Mouse (Mus musculus) kidney, postnatal 25 days (tissue): ENCODE results near the gene Hmx1.
A peak's percentile ranks its signal among the peaks of the same experiment; 100 is the strongest.

Experiments
- DNase-seq, 2 experiments: peaks; one replicate each; pipeline ENCODE4 v3.0.0; 2021; ENCODE audit warnings: mixed read lengths in 2 of 2

Gene Hmx1

DNA sequence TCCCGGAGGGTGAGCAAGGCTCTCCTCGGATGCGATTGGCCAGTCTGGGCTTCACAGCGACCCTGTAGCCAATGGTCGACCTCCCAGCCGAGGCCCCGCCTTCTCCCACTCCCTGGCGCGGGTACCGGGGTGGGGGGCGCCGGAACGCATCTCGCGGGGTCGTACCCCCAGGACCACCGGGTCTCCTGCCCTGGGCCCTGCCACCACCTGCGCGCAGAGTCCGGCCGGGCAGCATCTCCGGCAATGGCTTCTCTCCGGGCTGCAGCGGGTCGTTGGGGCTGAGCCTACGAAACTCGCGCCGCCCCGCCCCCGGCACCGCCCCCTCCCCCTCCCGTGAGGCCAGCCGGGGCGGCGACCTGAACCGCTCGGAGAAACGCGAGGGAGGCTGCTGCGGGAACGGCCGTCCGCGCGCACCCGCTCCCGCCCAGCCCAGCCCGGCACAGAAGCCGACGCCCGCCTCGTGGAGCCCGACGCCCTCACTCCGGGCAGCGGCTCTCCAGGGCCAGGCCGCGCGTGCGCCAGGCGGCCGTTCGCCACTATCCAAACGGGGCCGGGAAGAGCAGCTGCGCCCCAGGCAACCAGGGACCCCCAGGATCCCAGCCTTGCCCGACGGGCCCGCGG is at the start of gene Hmx1:
Gene Hmx1, plus strand, starts transcription at position 618 of the 621 bp plus-strand sequence.
- DNase-seq: no peak

DNA sequence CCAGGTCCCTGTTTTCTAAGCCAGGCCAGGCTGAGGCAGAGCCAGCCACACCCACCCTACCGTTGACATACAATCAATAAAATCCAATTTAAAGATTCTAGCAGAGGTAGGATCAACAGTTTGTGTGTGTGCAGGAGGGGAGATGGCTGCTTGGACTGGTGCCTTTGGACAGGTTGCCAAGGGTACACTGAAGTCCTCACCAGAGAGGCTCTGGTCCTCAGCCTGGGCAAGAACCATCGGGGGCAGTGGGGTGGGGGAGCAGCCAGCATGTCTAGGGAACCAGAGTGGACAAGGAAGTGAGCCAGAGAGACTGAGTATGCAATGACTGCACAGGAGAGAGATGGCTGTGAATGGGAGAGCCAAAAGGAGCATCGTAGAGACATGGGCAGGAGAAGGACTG is 43.8 kb upstream of the Hmx1 start:
- DNase-seq: peak in 1 of 2 experiments; percentile 13

DNA sequence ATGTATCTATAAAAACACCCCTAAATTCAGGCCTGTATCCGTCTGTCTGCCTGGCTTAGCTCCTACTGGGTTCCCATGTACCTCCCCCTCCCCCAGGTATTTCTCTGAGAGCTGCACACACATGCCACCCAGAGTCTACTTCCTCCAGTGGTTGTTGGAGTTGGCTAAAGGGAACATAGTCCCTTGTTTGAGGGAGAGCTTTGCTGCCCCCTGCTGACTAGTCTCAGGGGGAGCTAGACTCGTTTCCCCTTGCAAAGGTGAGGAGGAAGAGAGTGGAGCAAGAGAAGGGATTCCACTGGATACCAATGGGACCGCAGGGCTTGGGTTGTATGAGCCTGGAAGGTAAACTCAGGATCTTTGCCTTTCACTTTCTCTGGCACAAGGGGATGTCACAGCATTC is 40.1 kb upstream of the Hmx1 start:
- peak; percentile 69 to 83 for DNase-seq

DNA sequence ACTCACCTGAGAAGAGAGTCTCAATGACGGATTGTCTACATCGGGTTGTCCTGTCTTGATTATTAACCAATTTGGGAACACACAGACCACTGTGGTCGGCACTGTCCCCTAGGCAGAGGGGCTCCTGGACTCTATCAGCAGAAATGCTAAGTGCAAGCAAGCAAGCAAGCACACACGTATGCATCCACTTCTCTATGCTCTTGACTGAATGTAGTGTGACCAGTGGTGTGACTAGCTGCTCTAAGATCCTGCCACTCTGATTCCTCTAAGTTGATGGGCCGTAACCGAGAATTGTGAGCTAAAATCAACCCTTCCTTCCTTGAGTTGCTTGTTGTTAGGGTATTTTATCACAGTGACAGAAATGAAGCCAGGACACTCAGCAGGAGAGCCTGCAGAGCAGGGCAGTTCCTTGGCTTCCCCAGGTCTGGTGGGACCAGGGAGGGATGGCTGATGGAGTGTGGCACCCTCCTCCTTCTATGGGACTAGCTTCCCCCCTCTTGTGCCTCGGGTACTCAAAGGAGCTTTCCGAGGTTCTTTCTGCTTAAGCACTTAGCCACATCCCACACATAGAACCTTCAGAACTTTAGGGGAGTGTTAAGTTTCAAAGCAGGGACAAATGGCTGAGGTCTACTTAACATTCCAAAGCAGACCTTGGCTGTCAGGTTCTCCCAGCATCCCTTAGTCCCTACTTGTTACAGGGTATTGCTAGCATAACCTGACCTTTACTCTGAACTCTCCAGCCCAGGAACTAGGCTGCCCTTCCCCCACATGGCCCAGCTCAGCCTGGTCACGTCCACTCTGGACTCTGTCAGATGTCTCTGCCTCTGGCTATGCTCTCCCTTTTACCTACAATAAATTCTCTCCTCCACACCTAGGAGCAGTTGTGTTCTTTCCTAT is 31.1 kb upstream of the Hmx1 start:
- peak; percentile 59 to 80 for DNase-seq

DNA sequence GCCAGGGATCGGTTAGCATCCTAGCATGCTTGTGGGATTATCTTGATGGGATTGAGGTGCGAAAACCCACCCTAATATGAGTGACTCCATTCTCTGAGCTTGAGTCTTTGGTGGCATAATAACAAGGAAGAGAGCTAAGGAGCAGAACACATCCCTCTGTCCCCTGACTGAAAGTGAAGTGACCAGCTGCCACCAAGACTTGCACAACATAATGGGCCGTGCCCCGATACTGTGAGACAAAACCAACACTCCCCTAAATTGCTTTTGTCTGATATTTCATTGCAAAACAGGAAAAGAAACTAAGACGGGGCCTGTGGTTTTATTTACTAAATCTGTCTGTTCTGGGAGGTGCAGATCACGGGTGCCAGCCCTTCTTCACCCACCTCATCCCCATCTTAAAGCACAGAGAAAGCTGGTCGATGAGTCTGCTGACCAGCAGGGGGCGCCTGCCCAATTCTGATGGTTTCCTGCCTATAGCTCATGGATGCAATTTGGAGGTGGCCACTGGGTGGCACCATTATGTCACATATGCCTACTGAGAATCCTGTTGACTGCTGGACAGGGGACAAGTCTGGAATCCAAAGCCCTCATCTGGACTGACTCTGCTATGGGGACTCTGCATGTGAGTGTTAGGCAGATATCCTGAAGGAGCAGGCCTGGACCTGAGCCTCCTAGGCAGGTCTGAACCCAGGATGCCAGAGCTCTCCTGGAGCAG is 27.2 kb upstream of the Hmx1 start:
- DNase-seq: peak; percentile 91 to 98

DNA sequence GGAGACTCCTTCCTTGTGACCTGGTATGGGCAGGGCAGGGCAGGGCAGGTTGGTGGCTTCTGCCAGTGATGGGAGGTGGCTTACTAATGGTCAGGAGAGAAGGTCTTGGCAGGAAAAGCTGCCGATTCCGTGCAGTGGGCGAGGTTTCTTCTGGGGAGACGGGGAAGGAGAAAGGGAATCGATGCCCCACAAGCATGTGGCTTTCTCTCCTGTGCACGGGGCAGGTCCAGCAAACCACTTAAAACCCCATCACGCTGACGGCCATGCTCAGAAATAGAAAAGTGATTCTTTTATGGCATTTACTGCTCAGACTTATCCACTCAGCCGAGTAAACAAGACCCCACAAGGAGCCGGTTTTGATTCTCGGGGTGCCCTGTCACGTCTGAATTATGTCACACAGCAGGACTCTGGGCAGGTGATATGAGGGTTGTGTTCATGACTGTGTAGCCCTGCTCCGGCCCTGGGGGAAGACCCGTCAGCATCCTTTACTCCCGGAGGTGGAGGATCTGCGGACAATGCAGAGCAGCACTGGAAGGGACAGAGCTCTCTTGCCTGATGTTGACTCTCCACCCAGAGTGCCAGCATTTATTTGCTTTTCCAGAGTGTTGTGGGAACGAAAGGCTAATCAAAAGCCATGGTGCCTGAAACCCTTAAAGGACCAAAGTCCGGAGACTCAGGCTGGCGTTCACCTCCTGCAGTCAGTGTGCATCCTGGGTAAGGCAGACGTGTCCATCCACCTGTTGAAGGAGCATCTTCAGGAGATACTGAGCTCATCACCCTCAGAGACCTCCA is 22.5 kb upstream of the Hmx1 start:
- peak in 1 of 2 experiments; percentile 18 for DNase-seq

DNA sequence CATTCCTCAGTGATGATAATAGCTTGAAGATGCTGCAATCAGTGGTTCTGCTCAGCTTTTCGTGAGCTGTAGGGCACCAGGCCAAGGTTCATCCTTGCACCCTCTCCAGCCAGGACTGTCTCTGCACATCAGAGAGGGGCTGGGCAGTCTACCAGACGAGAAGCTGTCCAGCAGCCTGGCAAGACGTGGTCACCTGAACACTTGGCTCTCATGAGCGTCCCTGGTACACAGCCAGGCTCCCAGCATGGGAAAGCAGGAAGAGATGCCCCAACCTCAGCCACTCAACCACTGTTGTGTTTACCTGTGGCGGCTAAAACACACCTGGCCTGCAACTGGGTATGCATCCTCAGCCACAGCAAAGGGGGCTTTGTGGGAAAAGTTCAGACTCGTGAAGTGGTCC is 20.0 kb upstream of the Hmx1 start:
- DNase-seq: peak in 1 of 2 experiments; percentile 24

DNA sequence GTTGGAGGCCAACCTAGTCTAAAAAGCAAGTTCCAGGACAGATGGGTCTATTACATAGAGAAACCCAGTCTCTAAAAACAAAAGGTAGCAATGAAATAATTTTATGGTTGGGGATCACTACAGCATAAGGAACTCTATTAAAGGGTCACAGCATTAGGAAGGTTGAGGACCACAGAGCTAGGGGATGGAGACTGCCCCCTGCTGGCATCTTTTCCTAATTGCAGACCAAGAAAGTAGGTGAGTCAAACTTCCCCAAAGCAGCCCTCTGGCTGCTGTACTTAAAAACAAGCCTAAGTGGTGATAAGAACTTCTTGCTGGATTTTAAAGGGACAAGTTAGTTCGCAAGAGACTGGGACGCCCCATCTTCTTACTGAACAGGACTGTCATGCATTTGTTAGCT is 9.8 kb upstream of the Hmx1 start:
- DNase-seq: no peak

DNA sequence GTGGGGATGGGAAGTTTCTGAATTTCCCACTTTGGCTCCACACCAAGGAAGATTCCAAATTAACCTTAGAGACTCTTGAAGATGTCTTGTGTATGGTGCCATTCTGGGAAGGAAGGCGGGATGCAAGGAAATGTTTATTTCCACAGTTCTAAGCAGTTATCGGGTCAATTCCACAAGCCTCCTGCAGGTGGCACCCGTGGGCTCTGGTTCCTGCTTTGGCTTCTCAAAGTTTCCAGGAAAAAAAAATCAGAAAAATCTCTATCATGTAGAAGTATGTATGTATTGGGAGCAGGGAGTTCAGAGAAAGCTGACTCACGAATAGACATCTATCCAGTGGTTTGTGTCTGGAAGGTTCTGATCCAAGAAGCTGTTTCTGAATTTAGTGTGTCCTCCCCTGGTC is 9.1 kb upstream of the Hmx1 start:
- peak in 1 of 2 experiments; percentile 58 for DNase-seq

DNA sequence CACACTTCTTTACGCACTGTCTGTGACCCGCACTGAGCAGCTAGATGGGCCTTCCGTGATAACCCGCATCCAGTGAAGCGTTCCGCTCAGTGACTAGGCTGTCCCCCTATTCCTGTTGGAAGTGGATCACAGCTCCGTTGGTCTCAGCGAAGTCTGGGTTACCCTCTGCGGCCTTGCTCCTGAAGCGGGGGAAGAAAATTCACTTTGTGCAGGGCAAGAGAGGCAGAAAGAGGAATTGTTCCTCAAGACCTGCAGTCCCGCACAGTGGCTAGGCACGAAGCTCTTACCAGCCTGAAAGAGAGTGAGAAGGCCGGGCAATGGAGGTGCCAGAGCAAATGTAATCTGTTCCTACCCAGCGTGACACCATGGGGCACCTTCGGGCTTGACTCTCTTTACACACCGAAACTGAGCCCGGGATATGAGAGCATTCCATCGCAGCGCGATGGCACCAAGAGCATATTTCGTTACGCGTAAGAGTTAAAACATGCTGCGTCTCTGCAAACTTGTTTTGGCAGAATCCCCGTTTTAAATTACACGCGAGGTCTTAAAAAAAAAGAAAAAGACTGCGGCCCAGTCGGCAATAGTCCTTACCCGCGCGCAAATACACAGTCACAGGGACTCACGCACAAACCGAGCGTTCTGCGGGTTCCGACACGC is 946 bp upstream of the Hmx1 start:
- DNase-seq: no peak

DNA sequence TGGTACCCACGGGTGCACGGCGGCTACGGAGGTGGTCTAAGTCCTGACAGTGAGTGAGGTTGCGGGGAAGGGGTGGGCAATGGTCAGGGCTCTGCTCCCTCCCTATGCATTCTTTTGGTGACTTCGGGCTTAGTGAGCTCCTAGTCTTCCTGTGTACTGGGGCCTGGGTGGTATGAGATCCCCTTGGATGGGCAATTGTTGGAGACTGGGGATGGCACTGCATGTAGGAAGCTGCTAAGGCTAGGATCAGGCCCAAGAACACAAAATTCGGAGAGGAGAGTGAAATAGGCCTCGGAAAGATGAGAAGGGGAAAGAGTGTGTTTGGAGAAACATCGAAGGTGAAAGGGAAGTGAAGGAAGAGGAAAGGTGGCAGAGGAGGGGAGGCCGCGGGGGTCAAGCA is 533 bp downstream of the Hmx1 start:
- no peak for DNase-seq

DNA sequence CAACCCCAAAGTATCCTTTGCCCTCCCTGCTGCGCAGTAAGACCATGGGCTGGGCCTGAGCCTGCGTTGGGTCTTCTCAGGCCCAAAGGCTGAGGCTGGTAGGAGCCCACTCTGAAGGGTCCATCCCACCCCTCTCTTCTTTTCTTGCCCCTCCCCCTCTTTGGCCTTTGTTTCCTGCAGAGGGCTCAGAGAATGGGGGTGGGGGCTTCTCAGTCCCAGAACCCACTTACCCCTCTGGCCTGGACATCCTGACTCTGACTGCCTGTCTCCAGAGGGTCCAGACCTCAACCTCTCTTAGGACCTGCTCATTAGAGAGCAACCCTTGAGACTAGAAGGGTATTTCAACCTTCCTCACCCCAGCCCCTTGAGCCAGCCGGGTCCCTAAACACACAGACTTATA is 1.0 kb downstream of the Hmx1 start:
- DNase-seq: no peak

DNA sequence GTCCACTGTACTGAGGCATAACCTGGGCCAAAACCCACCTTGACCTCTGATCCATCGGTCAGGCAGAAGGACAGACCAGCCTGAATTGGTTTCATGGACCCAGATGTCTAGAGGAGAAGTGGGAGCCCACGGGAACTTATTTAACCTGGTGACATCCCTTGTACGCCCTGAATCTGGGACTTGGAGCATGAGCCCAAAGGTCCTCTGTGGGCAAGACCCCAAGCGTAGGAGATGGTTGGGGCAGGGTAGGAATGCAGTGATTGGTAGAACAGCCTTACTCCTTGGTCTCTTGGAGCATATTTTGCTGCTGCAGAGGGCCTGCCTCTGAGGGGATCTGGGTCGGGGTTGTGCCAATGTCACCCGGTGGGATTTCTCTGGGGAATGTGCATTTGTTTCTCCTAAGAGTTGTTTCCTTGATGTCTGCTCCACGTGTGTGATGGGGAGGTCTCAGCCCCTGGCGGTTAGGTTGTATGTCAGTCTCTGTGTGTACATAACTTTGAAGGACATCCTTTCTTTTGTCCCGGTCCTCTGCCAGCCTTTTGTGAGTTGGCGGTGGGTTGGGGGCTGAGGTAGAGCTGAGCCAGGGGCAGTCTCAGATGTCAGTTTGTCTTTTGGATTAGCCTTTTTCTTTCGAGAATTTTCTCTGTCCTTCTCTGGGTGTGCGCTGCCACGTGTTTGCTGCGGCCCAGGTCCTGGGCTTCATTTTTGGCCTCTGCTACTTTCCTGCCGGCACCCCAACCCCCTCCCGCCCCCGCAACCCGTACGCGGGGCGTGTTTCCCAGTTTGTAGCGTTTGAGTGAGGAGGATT is 2.1 kb downstream of the Hmx1 start:
- no peak for DNase-seq

DNA sequence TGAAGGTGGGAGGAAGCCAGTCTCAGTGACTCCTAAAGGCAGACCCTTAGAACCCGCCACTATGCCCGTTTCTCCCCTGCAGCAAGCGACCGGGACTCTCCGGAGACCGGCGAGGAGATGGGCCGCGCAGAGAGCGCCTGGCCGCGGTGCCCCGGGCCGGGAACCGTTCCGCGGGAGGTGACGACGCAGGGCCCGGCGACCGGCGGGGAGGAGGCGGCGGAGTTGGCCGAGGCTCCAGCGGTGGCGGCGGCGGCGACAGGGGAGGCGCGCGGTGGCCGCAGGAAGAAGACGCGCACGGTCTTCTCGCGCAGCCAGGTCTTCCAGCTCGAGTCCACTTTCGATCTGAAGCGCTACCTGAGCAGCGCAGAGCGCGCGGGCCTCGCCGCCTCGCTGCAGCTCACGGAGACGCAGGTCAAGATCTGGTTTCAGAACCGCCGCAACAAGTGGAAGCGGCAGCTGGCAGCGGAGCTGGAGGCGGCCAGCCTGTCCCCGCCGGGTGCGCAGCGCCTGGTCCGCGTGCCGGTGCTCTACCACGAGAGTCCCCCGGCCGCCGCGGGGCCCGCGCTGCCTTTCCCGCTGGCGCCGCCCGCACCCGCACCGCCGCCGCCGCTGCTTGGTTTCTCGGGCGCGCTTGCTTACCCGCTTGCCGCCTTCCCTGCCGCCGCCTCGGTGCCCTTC is 2.9 kb downstream of the Hmx1 start:
- no peak for DNase-seq

DNA sequence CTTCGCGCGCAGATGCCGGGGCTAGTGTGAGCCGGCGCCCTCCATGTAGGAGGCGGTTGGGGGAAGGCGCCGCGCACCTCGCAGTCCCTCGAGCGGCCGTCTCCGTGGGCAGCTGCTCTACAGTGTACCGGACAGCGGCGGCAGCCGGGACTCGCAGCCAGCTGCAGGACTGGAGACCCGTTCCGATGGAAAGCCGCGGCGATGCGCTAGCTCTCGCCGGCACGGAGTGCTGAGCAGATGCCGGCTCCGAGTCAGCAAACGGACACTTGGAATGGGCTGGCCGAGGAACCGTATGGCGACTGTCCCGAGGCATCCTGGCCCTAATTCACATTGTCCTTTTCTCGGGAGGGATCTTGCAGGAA is 3.4 kb downstream of the Hmx1 start:
- no peak for DNase-seq

DNA sequence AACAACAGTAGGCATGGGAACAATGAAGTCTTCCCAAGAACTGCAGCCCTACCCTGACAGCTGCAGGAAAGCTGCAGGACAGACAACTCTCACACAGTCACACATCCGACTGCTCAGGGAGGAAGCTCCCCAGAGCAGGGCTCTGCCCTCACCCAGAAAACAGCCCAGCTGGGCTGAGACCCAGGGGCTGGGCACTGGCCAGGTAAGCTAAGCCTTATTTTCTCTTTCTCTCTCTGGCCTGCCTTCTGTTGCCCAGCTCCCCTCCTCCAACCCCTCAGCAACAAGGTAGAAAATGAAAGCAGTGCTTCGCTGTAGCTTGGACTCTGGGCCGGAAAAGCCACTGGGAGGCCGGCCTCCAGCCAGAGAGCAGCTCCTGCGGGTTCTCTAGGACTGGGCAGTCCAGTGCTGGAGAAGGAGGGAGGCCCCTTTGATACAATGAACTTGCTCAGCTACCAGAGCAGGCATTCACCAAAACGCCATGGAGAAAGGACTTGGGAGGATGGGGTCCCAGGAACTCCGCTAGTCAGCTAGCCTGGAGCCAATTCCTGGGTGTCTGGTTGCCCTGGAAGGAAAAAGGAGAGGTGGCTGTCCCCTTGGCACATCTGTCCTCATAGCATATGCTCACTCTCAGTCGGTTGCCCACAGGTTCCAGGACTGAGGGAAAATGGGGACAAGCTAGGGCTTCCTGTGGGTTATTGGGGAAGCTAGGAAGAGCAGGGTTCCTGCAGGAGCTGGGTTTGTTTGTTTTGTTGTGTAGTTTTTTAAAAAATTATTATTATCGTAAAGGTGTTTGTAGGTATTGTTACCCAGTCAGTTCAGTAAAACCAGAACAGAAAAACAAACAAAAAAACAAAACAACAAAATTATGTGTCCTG is 6.9 kb downstream of the Hmx1 start:
- no peak for DNase-seq

DNA sequence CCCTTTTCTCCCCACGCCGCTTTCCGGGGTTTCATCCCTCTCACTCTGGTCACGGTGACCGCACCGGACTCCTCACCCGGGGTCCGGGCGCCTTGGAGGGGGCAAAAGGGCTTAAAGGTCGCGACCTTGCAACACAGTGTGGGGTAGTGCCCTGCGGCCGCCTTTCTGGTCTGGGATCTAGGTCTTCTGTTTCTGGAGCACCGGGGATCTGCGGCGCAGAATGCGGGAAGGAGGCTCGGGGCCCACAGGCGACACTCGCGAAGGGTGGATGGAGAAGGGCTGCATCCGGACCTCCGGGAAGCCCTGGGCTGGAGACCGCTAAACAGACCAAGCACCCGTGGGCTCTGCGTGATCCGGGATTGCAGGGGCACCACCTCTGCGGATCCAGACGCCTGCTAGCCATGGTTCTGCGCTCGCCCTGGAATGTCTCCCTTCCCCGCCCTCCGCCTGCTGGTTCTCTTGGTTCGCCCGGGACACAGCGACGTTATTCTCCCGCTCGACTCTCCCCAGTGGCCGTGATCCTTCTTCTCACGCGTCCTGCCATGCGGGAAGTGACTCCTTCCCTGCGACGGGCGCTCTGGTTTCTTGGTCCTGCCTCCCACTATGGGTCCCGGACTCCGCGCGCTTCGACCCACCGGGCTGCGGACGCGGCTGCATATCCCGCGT is 8.2 kb downstream of the Hmx1 start:
- DNase-seq: no peak

DNA sequence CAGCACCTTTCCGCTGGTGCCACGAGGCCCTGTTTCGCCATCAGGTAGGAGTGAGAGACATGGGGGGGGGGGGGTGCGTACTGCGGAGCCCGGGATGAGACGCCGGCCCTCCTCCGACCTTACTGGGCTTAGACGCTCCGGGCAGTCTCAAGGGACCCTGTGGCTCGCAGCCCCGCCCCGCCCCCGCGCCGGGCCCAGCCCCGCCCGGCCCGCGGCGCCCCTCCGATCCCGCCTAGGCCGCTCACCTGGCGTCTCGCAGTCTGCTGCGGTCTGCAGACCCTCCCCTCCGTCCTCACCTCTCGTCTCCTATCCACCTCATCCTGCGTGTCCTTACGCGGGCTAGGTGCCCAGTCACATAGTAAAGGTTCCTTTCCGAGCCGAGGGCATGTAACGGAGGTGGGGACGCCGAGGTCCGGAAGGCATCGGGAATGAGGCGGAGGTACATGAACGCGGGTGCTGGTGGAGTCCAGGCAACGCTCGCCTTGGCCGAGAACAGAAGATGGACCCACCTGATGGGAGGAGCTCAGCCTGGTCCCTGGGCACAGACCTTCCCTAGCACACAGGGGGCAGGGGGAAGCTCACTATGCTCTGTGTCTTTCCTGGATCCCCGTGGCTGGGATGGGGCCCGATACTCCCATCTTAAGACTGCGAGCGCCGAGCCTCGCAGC is 8.9 kb downstream of the Hmx1 start:
- DNase-seq: no peak
